Mouse (Mus musculus) liver, embryonic 13.5 days (tissue): ENCODE measurements around the gene Armc6. TPM values are rescaled to one million over a fixed set of nuclear protein-coding genes. Genes with fewer than 3 reads are reported as not detected.

Source experiments
- ATAC-seq: fragments of 200-750 bp; cut with Nextera tagmentation; 2 replicates; pipeline ENCODE4 v1.8.0; 2017; ENCODE audit warnings: low read depth, mild to moderate bottlenecking, moderate number of reproducible peaks, moderate library complexity
- DNase-seq: peaks from one replicate; pipeline ENCODE4 v3.0.0; 2022
- H3K27ac ChIP-seq: fragments of 300-500 bp; sonication (generic); 2 replicates; pipeline ENCODE4 v1.5.1; 2015; ENCODE audit warnings: moderate library complexity, mild to moderate bottlenecking, inconsistent platforms
- H3K27me3 ChIP-seq: fragments of 300-500 bp; sonication (generic); 2 replicates; pipeline ENCODE4 v1.6.1; 2015; ENCODE audit warnings: mild to moderate bottlenecking, inconsistent platforms
- H3K36me3 ChIP-seq: fragments of 300-500 bp; sonication (generic); 2 replicates; pipeline ENCODE4 v1.6.1; 2015; ENCODE audit warnings: mild to moderate bottlenecking, inconsistent platforms
- H3K4me1 ChIP-seq: fragments of 300-500 bp; sonication (generic); replicated peaks from 2 replicates; pipeline ENCODE4 v1.6.1; 2015; ENCODE audit warnings: inconsistent platforms
- H3K4me2 ChIP-seq: fragments of 300-500 bp; sonication (generic); 2 replicates; pipeline ENCODE4 v1.6.1; 2015; ENCODE audit warnings: inconsistent platforms, mild to moderate bottlenecking, moderate library complexity
- H3K4me3 ChIP-seq: fragments of 300-500 bp; sonication (generic); replicated peaks from 2 replicates; pipeline ENCODE4 v1.5.1; 2015; ENCODE audit warnings: mild to moderate bottlenecking, inconsistent platforms
- H3K9ac ChIP-seq: fragments of 300-500 bp; sonication (generic); 2 replicates; pipeline ENCODE4 v1.6.1; 2015; ENCODE audit warnings: mild to moderate bottlenecking, inconsistent platforms
- H3K9me3 ChIP-seq: fragments of 300-500 bp; sonication (generic); replicated peaks from 2 replicates; pipeline ENCODE4 v1.6.1; 2016; ENCODE audit warnings: inconsistent platforms
- WGBS: fragments of 180-500 bp; shearing (Covaris S2); methylation state at CpG from one replicate; pipeline ENCODE4 v1.1.7; 2015; ENCODE audit not compliant: insufficient replicate concordance; 5-methylcytosine and 5-hydroxymethylcytosine counted together
- polyA plus RNA-seq: library from polyadenylated mRNA; unstranded; fragments of >200 nt; fragmentation: Nextera tagmentation; extraction: Ambion mirVana; gene quantifications from 2 replicates; pipeline ENCODE4 v1.2.1, GENCODE M21; 2015

The Armc6 gene
- polyA plus RNA-seq, 1 experiment from 2014 or later = 18.9 TPM

DNA sequence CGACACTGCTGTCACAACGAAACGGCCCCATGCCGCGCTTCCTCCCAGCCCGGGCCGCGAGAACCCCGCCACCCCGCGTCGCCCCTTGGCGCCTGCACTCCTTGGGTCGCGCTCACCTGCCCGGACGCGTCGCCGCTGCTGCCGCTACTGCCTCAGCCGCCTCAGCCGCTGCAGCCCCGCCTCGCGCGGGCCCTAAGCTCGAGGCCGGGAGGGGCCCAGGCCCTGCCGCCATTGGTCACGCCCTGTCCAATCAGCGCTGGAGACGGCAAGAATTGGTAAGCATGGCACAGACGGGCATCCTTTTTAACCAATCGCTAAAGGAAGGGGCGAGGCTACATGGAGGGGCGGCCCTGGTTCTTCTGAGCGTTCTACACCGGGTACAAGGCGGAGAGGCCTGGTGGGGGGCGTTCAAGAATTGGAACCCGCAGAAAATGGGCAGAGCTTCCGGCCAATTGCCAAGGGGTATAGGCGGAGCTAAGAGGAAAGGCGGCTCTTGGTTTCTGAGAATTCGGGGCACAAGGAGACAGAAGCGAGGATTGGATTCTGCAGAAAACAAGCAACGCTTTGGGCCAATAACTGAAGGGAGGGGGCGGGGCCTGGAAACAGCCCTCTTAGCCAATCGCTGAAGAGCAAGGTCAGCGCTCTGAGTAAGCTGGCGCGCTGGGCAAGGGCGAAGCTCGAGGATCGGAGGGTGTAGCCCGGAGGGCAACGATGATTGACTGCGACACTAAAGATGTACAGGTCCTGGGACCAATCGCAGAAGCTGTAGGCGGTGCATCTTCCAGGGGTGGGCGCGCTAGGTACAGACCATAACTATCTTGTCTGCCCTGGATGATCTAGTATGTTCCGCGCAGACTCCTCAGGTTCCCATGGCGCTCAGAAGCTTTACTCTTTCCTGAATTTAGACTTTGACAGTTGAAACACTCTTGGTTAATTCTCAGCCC, 21.9 kb downstream of the Armc6 start, which contains the start of gene Slc25a42:
Slc25a42 (minus strand) TSS at position 194 of the 944 bp plus-strand sequence.
- under 1% methylated on average over 65 of the region's 66 CpGs for WGBS
- H3K4me3 ChIP-seq = peak within 1 kb of the TSS; percentile 80
- peak within 1 kb of the TSS; percentile 91 for H3K9ac ChIP-seq
- ATAC-seq (peak; percentile 93), DNase-seq (peak; percentile 98)
- H3K27ac ChIP-seq = peak within 1 kb of the TSS; percentile 85
- H3K36me3 ChIP-seq = no peaks in the 10 kb centered on the region
- peaks cover 61% of the 10 kb centered on the region for H3K4me1 ChIP-seq
- peak within 1 kb of the TSS; percentile 100 for H3K4me2 ChIP-seq
- no peaks in the 10 kb centered on the region for H3K9me3 ChIP-seq
- no peaks in the 10 kb centered on the region for H3K27me3 ChIP-seq

DNA sequence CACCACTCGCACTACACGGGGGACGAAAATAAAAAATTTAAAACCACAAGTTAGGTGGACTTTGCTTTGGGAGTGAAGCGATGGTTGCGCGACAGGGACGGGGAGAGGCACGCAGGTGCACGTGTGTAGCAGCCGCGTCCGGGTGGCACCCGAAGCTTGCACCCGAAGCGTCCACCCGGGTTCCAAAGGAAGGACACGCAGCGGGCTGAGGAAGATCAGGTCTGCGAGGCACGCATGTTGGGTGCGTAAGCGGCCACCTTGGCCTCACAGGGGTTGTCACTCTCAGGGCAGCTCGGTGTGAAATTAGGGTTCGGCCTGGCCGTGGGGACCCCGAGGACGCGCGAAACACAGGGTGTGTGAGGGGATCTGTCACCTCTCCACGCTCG, 22.5 kb downstream of the Armc6 start:
- Histone ChIP-seq H3K9me3 (no peaks in the 10 kb centered on the region), H3K36me3 (no peaks in the 10 kb centered on the region), H3K4me3 (peak overlapping the region; percentile 80), H3K4me1 (peaks cover 68% of the 10 kb centered on the region), H3K9ac (peak overlapping the region; percentile 91), H3K4me2 (peak overlapping the region; percentile 100), H3K27ac (peak overlapping the region; percentile 83), H3K27me3 (no peaks in the 10 kb centered on the region)
- under 1% methylated on average over 31 of the region's 31 CpGs for WGBS
- ATAC-seq = 0 out of 2 replicates have a peak, but pooled peaks have one; percentile 0
- no peak for DNase-seq

DNA sequence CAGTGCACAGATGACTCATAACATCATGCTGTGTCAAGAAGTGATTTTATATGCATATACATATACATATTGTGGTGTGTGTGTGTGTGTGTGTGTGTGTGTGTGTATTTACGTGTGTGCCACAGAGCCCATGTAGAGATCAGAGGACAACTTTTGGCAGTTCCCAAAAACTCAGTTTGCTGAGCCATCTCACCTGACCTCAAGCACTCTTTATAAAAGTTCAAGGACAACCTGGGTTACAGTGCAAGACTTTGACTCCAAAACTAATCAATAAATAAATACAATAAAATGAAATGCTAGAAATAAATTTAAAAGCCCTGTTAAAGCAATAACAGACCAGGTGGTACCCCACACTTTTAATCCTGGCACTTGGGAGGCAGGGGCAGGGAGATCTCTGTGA, 23.0 kb downstream of the Armc6 start:
- Histone ChIP-seq H3K27me3 (no peaks in the 10 kb centered on the region), H3K36me3 (no peaks in the 10 kb centered on the region), H3K9ac (peak overlapping the region; percentile 91), H3K4me2 (peak overlapping the region; percentile 100), H3K27ac (peak overlapping the region; percentile 83; the same call in 1 of the 2 replicates), H3K9me3 (no peaks in the 10 kb centered on the region), H3K4me1 (peaks cover 71% of the 10 kb centered on the region), H3K4me3 (peak overlapping the region; percentile 80)
- WGBS = 48% methylated on average over 1 of the region's 1 CpGs
- DNase-seq (no peak), ATAC-seq (no peak)

DNA sequence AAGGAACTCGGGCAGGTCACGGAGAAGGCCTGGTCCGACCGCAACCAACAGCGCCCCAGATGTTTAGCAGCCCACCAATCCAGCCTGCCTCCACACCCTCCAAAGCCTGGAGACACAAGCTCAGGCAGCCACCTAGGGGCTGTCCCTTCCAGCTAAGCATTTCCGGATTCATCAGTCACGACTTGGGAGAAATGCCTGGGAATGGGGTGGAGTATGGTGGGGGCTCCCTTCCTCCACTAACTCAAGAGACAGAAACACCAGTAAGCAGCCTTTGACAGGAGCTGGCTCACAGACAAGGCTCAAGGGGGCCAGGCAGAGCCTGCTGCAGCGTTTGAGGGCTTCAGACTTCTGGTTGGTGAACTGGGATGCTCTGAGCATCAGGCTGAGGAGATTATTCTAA, 23.7 kb downstream of the Armc6 start:
- H3K9me3 ChIP-seq = no peaks in the 10 kb centered on the region
- H3K27ac ChIP-seq = peak overlapping the region; percentile 32; the same call in 1 of the 2 replicates
- H3K9ac ChIP-seq = peak overlapping the region; percentile 91
- no peak for ATAC-seq
- H3K4me3 ChIP-seq = peak overlapping the region; percentile 80
- no peak for DNase-seq
- H3K4me2 ChIP-seq = peak overlapping the region; percentile 100
- no peaks in the 10 kb centered on the region for H3K27me3 ChIP-seq
- WGBS = 47% methylated on average over 8 of the region's 8 CpGs
- peaks cover 71% of the 10 kb centered on the region for H3K4me1 ChIP-seq
- no peaks in the 10 kb centered on the region for H3K36me3 ChIP-seq

DNA sequence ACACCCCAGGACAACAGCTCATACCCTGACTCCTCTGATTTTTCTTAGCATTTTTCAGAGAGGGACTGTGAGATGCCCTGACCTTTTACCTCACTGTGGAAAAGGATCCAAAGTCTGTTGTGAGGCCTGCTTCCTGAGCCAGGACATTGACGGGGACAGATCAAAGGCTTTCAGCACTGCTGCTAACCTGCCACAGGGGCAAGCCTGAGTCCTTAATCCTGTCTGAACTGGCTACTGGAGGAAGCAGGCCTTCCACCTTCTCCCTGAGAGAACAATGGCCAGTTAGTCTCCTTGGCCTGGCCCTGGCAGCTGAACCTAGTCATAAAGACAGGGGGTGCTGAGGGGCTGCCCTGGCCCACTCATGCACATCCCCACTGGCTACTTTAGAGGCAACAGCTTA, 26.1 kb downstream of the Armc6 start:
- no peaks in the 10 kb centered on the region for H3K27me3 ChIP-seq
- no peaks in the 10 kb centered on the region for H3K9me3 ChIP-seq
- peak overlapping the region; percentile 4; the same call in 1 of the 2 replicates for H3K9ac ChIP-seq
- H3K27ac ChIP-seq = peak overlapping the region; percentile 26; the same call in 1 of the 2 replicates
- H3K4me1 ChIP-seq = peaks cover 74% of the 10 kb centered on the region
- H3K4me2 ChIP-seq = no peak overlapping the region
- no peak for DNase-seq
- no peaks in the 10 kb centered on the region for H3K36me3 ChIP-seq
- WGBS = 53% methylated on average over 1 of the region's 1 CpGs
- ATAC-seq = no peak
- H3K4me3 ChIP-seq = no peak overlapping the region

DNA sequence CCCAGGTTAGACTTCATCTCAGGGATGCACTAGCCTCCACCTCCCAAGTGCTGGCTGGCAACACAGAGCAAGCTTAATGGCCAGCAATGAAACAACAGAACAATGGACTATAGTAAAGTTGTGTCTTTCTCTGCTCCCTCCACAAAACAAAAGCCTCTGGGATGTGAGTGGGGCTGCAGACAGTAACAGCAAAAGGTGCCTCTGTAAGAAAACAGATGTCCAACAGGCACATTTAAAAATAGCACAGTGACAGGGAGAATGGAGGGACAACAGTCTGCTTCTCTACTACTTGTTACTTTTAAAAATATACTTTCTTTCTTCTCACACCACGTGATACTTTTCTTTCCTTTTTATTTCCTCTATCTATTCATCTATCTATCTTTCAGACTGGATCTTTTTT, 29.5 kb downstream of the Armc6 start:
- DNase-seq (no peak), ATAC-seq (no peak)
- no peaks in the 10 kb centered on the region for H3K9me3 ChIP-seq
- H3K4me2 ChIP-seq = no peak overlapping the region
- 38% methylated on average over 1 of the region's 1 CpGs for WGBS
- H3K27ac ChIP-seq = 0 out of 2 replicates have a peak overlapping the region, but pooled peaks have one; percentile 29
- H3K9ac ChIP-seq = no peak overlapping the region
- H3K27me3 ChIP-seq = no peaks in the 10 kb centered on the region
- H3K4me1 ChIP-seq = peaks cover 84% of the 10 kb centered on the region
- no peak overlapping the region for H3K4me3 ChIP-seq
- no peaks in the 10 kb centered on the region for H3K36me3 ChIP-seq

DNA sequence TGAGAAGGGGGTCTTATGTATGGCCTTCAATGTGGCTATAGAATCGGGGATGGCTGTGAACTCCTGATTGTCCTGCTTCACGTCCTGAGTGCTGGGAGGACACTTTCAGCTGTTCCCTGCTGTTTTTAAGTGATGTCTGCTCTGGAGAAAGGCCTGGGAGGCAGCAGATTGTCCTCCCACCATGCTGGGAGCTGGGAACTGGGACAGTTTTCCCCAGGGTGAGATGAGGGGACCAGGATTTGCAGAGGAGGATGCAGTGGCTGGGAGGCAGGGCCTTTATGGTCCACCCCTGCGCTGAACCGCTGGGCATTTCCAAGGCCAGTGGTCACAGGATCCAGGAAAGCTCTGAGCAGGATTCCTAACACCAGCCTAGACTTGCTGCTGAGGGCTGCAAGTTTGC, 31.2 kb downstream of the Armc6 start:
- WGBS = 82% methylated on average over 4 of the region's 4 CpGs
- H3K9me3 ChIP-seq = no peaks in the 10 kb centered on the region
- ATAC-seq = no peak
- H3K4me2 ChIP-seq = no peak overlapping the region
- no peak for DNase-seq
- peak overlapping the region; percentile 91 for H3K27ac ChIP-seq
- H3K9ac ChIP-seq = no peak overlapping the region
- no peak overlapping the region for H3K4me3 ChIP-seq
- H3K36me3 ChIP-seq = no peaks in the 10 kb centered on the region
- no peaks in the 10 kb centered on the region for H3K27me3 ChIP-seq
- peaks cover 84% of the 10 kb centered on the region for H3K4me1 ChIP-seq

DNA sequence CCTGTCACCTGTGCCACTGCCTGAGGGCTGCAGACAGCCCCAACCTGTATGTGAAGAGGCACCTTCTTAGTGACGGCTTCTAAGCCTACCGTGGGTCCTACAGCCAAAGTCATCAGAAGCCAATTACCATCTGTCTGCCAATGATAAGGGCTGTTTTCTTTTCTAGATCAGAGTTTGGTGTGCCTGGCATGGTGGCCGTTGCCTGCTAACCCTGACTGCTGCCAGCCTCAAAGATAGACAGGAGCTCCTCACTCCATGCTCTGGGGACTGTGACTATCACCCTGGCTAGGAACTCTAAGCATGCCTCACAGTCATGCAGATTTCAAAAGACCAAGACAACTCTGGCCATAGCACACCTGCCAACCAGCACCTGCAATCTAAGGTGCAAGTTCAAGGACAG, 32.8 kb downstream of the Armc6 start:
- no peaks in the 10 kb centered on the region for H3K9me3 ChIP-seq
- no peaks in the 10 kb centered on the region for H3K27me3 ChIP-seq
- no peaks in the 10 kb centered on the region for H3K36me3 ChIP-seq
- peak; percentile 88 for ATAC-seq
- H3K4me3 ChIP-seq = peak overlapping the region; percentile 22; the same call in 1 of the 2 replicates
- peak overlapping the region; percentile 66 for H3K9ac ChIP-seq
- H3K4me1 ChIP-seq = peaks cover 76% of the 10 kb centered on the region
- peak; percentile 74 for DNase-seq
- H3K4me2 ChIP-seq = peak overlapping the region; percentile 61
- H3K27ac ChIP-seq = peak overlapping the region; percentile 91
- 7% methylated on average over 3 of the region's 3 CpGs for WGBS

DNA sequence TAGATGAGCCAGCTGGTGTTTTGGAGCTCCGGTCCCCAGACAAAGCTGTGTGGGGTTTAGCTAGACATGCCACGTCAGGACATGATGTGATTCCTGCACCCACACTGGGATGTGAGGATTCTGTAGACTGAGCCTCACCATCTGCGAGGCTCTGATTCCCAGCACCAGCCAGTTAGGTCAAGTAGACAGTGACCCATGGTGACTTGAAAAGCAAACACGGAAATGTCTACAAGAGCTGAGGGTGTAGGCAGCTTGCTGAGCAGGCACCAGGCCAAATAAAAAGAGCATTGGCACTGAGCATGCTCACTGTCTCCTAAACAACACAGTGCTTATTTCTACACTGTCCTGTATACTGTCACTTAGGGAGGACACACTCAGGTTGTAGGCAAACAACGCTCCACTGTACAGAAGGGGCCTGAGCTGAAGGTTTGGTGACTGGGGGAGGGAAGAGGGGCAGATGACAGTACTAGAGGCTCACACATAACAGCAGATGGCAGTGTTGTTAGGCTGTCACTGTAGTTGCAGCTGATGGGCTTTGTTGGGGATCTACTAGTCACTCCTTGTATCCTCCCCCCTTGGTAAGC, 34.1 kb downstream of the Armc6 start:
- Histone ChIP-seq H3K4me2 (peak overlapping the region; percentile 61; the same call in 1 of the 2 replicates), H3K27me3 (no peaks in the 10 kb centered on the region), H3K4me3 (no peak overlapping the region), H3K4me1 (peaks cover 80% of the 10 kb centered on the region), H3K27ac (peak overlapping the region; percentile 91), H3K9ac (peak overlapping the region; percentile 51; the same call in 1 of the 2 replicates), H3K9me3 (no peaks in the 10 kb centered on the region), H3K36me3 (no peaks in the 10 kb centered on the region)
- WGBS = 72% methylated on average over 5 of the region's 5 CpGs
- ATAC-seq = peak; percentile 49
- peak; percentile 34 for DNase-seq

DNA sequence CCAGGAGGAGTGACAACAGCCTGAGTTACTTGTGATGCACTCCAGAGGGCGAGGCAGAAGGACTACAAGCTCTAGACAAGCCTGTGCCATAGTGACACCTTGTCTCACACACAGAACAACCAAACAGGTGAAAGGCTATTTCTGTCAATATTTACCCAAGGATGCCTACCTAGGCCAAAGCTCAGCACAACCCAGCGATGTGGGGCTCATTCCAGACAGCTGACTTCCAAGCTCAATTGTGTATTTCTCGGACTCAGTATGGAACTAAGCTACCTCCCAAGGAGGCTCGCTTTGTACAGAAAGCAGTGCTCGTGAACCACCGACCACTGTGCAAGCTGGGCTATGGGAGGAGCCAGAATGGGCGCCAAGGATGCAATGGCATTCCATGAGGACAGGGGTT, 36.7 kb downstream of the Armc6 start:
- H3K4me2 ChIP-seq = no peak overlapping the region
- no peak for DNase-seq
- 66% methylated on average over 7 of the region's 7 CpGs for WGBS
- no peak overlapping the region for H3K9ac ChIP-seq
- peaks cover 10% of the 10 kb centered on the region; the same call in 1 of the 2 replicates for H3K36me3 ChIP-seq
- no peak overlapping the region for H3K4me3 ChIP-seq
- H3K9me3 ChIP-seq = no peaks in the 10 kb centered on the region
- H3K27ac ChIP-seq = no peak overlapping the region
- H3K4me1 ChIP-seq = peaks cover 81% of the 10 kb centered on the region
- ATAC-seq = no peak
- H3K27me3 ChIP-seq = no peaks in the 10 kb centered on the region

DNA sequence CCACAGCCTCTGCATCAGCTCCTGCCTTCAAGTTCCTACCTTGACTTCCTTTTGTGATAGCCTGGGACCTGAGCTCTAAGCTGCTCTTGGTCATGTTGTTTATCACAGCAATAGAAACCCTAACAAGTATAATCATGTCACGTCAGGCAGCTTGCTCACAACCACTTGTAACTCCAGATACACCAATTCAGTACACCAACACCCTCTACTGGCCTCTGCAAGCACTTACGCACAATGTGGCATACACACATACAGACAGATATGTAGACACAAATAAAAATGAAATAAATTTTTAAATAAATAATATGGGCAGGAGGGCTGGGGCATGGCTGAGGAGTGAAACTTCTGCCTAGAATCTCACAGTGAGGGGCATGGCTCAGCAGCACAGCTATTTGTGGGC, 38.5 kb downstream of the Armc6 start:
- DNase-seq (no peak), ATAC-seq (no peak)
- peaks cover 27% of the 10 kb centered on the region for H3K36me3 ChIP-seq
- no peaks in the 10 kb centered on the region for H3K9me3 ChIP-seq
- H3K4me2 ChIP-seq = no peak overlapping the region
- 66% methylated on average over 2 of the region's 2 CpGs for WGBS
- peaks cover 63% of the 10 kb centered on the region for H3K4me1 ChIP-seq
- H3K27me3 ChIP-seq = no peaks in the 10 kb centered on the region
- no peak overlapping the region for H3K9ac ChIP-seq
- no peak overlapping the region for H3K27ac ChIP-seq
- no peak overlapping the region for H3K4me3 ChIP-seq
